Mouse (Mus musculus) neural tube, embryonic 13.5 days (tissue): ENCODE data around the gene Ulk1. TPM values are rescaled to one million over a fixed set of nuclear protein-coding genes. Genes with fewer than 3 reads are reported as not detected.

Experiments
- polyA plus RNA-seq: library from polyadenylated mRNA; unstranded; fragments of >200 nt; fragmentation: Nextera tagmentation; extraction: Ambion mirVana; gene quantifications from 2 replicates; pipeline ENCODE4 v1.2.1, GENCODE M21; 2015

Ulk1 gene
- polyA plus RNA-seq, 1 experiment from 2014 or later, result 30.3 TPM

Other genes starting within 250 kb of the Ulk1 start
- 38.4 and 47.3 TPM in 2 replicates for gene Noc4l, start 156.7 kb downstream of the Ulk1 start, polyA plus RNA-seq
- 16.7 and 22.0 TPM in 2 replicates for gene Ddx51, start 156.6 kb downstream of the Ulk1 start, polyA plus RNA-seq
- 48.4 and 53.0 TPM in 2 replicates for gene Ep400, start 39.4 kb downstream of the Ulk1 start, polyA plus RNA-seq
- 19.4 and 21.0 TPM in 2 replicates for gene Pus1, start 29.4 kb downstream of the Ulk1 start, polyA plus RNA-seq
- gene Hscb, start 29.7 kb upstream of the Ulk1 start, polyA plus RNA-seq, result 11.0 and 16.5 TPM in 2 replicates
- gene Chek2, start 29.9 kb upstream of the Ulk1 start, polyA plus RNA-seq, result 5.4 and 7.2 TPM in 2 replicates
- 18.7 and 22.1 TPM in 2 replicates for gene Ttc28, start 69.7 kb upstream of the Ulk1 start, polyA plus RNA-seq